Mouse (Mus musculus) hindbrain, embryonic 10.5 days (tissue): Measurements from ENCODE around the gene Chpf2. TPM values are rescaled to one million over a fixed set of nuclear protein-coding genes. Genes with fewer than 3 reads are reported as not detected.
A peak's percentile ranks its signal among the peaks of the same experiment; 100 is the strongest.

ENCODE experiments used
- DNase-seq: peaks from one replicate; pipeline ENCODE4 v3.0.0-alpha.2; 2017; ENCODE audit warnings: low spot score
- H3K27ac ChIP-seq: fragments of 300-500 bp; sonication (generic); 2 replicates; pipeline ENCODE4 v1.5.1; 2016; ENCODE audit warnings: mild to moderate bottlenecking, moderate library complexity
- H3K27me3 ChIP-seq: fragments of 300-500 bp; sonication (generic); 2 replicates; pipeline ENCODE4 v1.6.1; 2016; ENCODE audit warnings: mild to moderate bottlenecking; ENCODE audit not compliant: poor library complexity, insufficient read depth, severe bottlenecking
- H3K36me3 ChIP-seq: fragments of 300-500 bp; sonication (generic); 2 replicates; pipeline ENCODE4 v1.6.1; 2016; ENCODE audit warnings: mild to moderate bottlenecking, moderate library complexity
- H3K4me1 ChIP-seq: fragments of 300-500 bp; sonication (generic); replicated peaks from 2 replicates; pipeline ENCODE4 v1.6.1; 2016; ENCODE audit warnings: mild to moderate bottlenecking
- H3K4me3 ChIP-seq: fragments of 300-500 bp; sonication (generic); 2 replicates; pipeline ENCODE4 v1.5.1; 2016; ENCODE audit warnings: mild to moderate bottlenecking, moderate library complexity
- H3K9me3 ChIP-seq: fragments of 300-500 bp; sonication (generic); 2 replicates; pipeline ENCODE4 v1.6.1; 2016; ENCODE audit warnings: mild to moderate bottlenecking, moderate library complexity
- WGBS: fragments of 180-500 bp; shearing (Covaris S2); methylation state at CpG from one replicate; pipeline ENCODE4 v1.1.7; 2016; 5-methylcytosine and 5-hydroxymethylcytosine counted together
- polyA plus RNA-seq: library from polyadenylated mRNA; unstranded; fragments of >200 nt; fragmentation: Nextera tagmentation; extraction: Ambion mirVana; gene quantifications from 2 replicates; pipeline ENCODE4 v1.2.1, GENCODE M21; 2016

The Chpf2 gene
- polyA plus RNA-seq, 1 experiment from 2014 or later = 19.3 TPM

- 90% methylated on average over 1 of the region's 1 CpGs for WGBS
- Histone ChIP-seq H3K9me3 (no peaks in the 10 kb centered on the region), H3K4me1 (peaks cover 22% of the 10 kb centered on the region), H3K4me3 (peak overlapping the region; percentile 87), H3K27ac (no peak overlapping the region), H3K27me3 (no peaks in the 10 kb centered on the region), H3K36me3 (peaks cover 45% of the 10 kb centered on the region)
- DNase-seq = no peak
These were observed 10.6 kb upstream of the Chpf2 start for GRCm38 (mm10) chr5:24575948-24576347.

- H3K36me3 ChIP-seq = peaks cover 37% of the 10 kb centered on the region
- H3K4me1 ChIP-seq = peaks cover 22% of the 10 kb centered on the region
- DNase-seq = no peak
- no peaks in the 10 kb centered on the region for H3K27me3 ChIP-seq
- under 1% methylated on average over 32 of the region's 32 CpGs for WGBS
- H3K9me3 ChIP-seq = no peaks in the 10 kb centered on the region
- peak overlapping the region; percentile 87 for H3K4me3 ChIP-seq
- peak overlapping the region; percentile 93 for H3K27ac ChIP-seq
These were observed 9.7 kb upstream of the Chpf2 start for GRCm38 (mm10) chr5:24576801-24577182.

GRCm38 (mm10) chr5:24577183-24577929, 9.2 kb upstream of the Chpf2 start, which contains the start of gene Abcf2:
Abcf2 (minus strand) TSS chr5:24577467.
- Histone ChIP-seq H3K27me3 (no peaks in the 10 kb centered on the region), H3K4me3 (peak within 1 kb of the TSS; percentile 87), H3K27ac (peak within 1 kb of the TSS; percentile 93), H3K9me3 (no peaks in the 10 kb centered on the region), H3K4me1 (peaks cover 22% of the 10 kb centered on the region), H3K36me3 (peaks cover 31% of the 10 kb centered on the region)
- DNase-seq = peak; percentile 100
- under 1% methylated on average over 48 of the region's 48 CpGs for WGBS

GRCm38 (mm10) chr5:24578109-24578963, 8.2 kb upstream of the Chpf2 start:
- H3K27me3 ChIP-seq = no peaks in the 10 kb centered on the region
- peak overlapping the region; percentile 93 for H3K27ac ChIP-seq
- peaks cover 22% of the 10 kb centered on the region for H3K4me1 ChIP-seq
- peaks cover 21% of the 10 kb centered on the region for H3K36me3 ChIP-seq
- no peaks in the 10 kb centered on the region for H3K9me3 ChIP-seq
- H3K4me3 ChIP-seq = peak overlapping the region; percentile 87
- DNase-seq = no peak
- 71% methylated on average over 6 of the region's 6 CpGs for WGBS

GRCm38 (mm10) chr5:24586106-24586505, 435 bp upstream of the Chpf2 start:
- H3K27ac ChIP-seq = peak overlapping the region; percentile 89
- H3K9me3 ChIP-seq = no peaks in the 10 kb centered on the region
- 14% methylated on average over 8 of the region's 8 CpGs for WGBS
- H3K4me3 ChIP-seq = peak overlapping the region; percentile 89
- no peak for DNase-seq
- H3K27me3 ChIP-seq = peaks cover 12% of the 10 kb centered on the region; the same call in 1 of the 2 replicates
- H3K36me3 ChIP-seq = peaks cover 30% of the 10 kb centered on the region
- peaks cover 39% of the 10 kb centered on the region for H3K4me1 ChIP-seq

GRCm38 (mm10) chr5:24587200-24587577, 648 bp downstream of the Chpf2 start:
- H3K4me1 ChIP-seq = peaks cover 50% of the 10 kb centered on the region
- 32% methylated on average over 4 of the region's 4 CpGs for WGBS
- peak overlapping the region; percentile 89 for H3K27ac ChIP-seq
- H3K9me3 ChIP-seq = no peaks in the 10 kb centered on the region
- peaks cover 41% of the 10 kb centered on the region for H3K36me3 ChIP-seq
- H3K27me3 ChIP-seq = peaks cover 23% of the 10 kb centered on the region
- DNase-seq = peak; percentile 13
- peak overlapping the region; percentile 89 for H3K4me3 ChIP-seq

- peaks cover 67% of the 10 kb centered on the region for H3K36me3 ChIP-seq
These were observed 3.3 kb downstream of the Chpf2 start for GRCm38 (mm10) chr5:24589511-24590500.

GRCm38 (mm10) chr5:24591268-24591721, 4.8 kb downstream of the Chpf2 start:
- 24% methylated on average over 23 of the region's 23 CpGs for WGBS
- Histone ChIP-seq H3K4me3 (peak overlapping the region; percentile 36), H3K9me3 (no peaks in the 10 kb centered on the region), H3K27me3 (peaks cover 48% of the 10 kb centered on the region), H3K4me1 (peaks cover 65% of the 10 kb centered on the region), H3K36me3 (peaks cover 78% of the 10 kb centered on the region), H3K27ac (peak overlapping the region; percentile 62)
- DNase-seq = peak; percentile 47

More at GRCm38 (mm10) chr5:24589511-24590500, 3.3 kb downstream of the Chpf2 start:
- Histone ChIP-seq H3K27ac (no peak overlapping the region), H3K9me3 (no peaks in the 10 kb centered on the region), H3K27me3 (peaks cover 41% of the 10 kb centered on the region), H3K4me3 (no peak overlapping the region), H3K4me1 (peaks cover 57% of the 10 kb centered on the region)
- WGBS = 90% methylated on average over 20 of the region's 20 CpGs
- DNase-seq = no peak

GRCm38 (mm10) chr5:24591796-24592470, 5.4 kb downstream of the Chpf2 start:
- DNase-seq = no peak
- H3K27ac ChIP-seq = peak overlapping the region; percentile 50; the same call in 1 of the 2 replicates
- H3K4me3 ChIP-seq = peak overlapping the region; percentile 36; the same call in 1 of the 2 replicates
- WGBS = 60% methylated on average over 24 of the region's 24 CpGs
- peaks cover 52% of the 10 kb centered on the region for H3K27me3 ChIP-seq
- H3K36me3 ChIP-seq = peaks cover 78% of the 10 kb centered on the region
- H3K9me3 ChIP-seq = no peaks in the 10 kb centered on the region
- H3K4me1 ChIP-seq = peaks cover 66% of the 10 kb centered on the region

GRCm38 (mm10) chr5:24592471-24593160, 6.1 kb downstream of the Chpf2 start:
- 55% methylated on average over 21 of the region's 21 CpGs for WGBS
- H3K4me1 ChIP-seq = peaks cover 63% of the 10 kb centered on the region

GRCm38 (mm10) chr5:24593230-24593629, 6.7 kb downstream of the Chpf2 start:
- DNase-seq = no peak
- H3K9me3 ChIP-seq = no peaks in the 10 kb centered on the region
- 81% methylated on average over 10 of the region's 10 CpGs for WGBS
- peaks cover 63% of the 10 kb centered on the region for H3K4me1 ChIP-seq
- H3K27ac ChIP-seq = no peak overlapping the region
- no peak overlapping the region for H3K4me3 ChIP-seq
- peaks cover 72% of the 10 kb centered on the region for H3K36me3 ChIP-seq
- peaks cover 58% of the 10 kb centered on the region for H3K27me3 ChIP-seq

More at GRCm38 (mm10) chr5:24592471-24593160, 6.1 kb downstream of the Chpf2 start:
- Histone ChIP-seq H3K27ac (no peak overlapping the region), H3K36me3 (peaks cover 78% of the 10 kb centered on the region), H3K4me3 (no peak overlapping the region), H3K9me3 (no peaks in the 10 kb centered on the region), H3K27me3 (peaks cover 52% of the 10 kb centered on the region)
- no peak for DNase-seq
